Comparison of ENCODE assay signal across 12 mouse cellular contexts in genomic region chr16:93422221-93422620, GRCm38 (mm10).
"Had no signal": no experiment of that assay in that cellular context is flagged by ENCODE, and none has a peak within 500 bp of the region (broad histone marks: within the 10 kb centered on the region; RNA-seq: fewer than 3 reads in every experiment).

No protein-coding gene starts in this region.

- DNase-seq: kidney, adult 18-20 months; kidney, postnatal 10 days; kidney, postnatal 4 days; right cerebral cortex, adult 18-20 months; thymus, postnatal 4 days had no signal

- H3K9ac ChIP-seq: limb, embryonic 15.5 days; liver, embryonic 12.5 days; lung, embryonic 15.5 days; midbrain, embryonic 13.5 days; neural tube, embryonic 15.5 days; stomach, embryonic 15.5 days had no signal

- H3K9me3 ChIP-seq: limb, embryonic 15.5 days; liver, embryonic 12.5 days; lung, embryonic 15.5 days; midbrain, embryonic 13.5 days; neural tube, embryonic 15.5 days; stomach, embryonic 15.5 days had no signal

- ATAC-seq: liver, embryonic 12.5 days had no signal

- H3K4me1 ChIP-seq: stomach, embryonic 15.5 days had no signal

- H3K4me3 ChIP-seq: layer of hippocampus, adult 2 months; limb, embryonic 15.5 days; midbrain, embryonic 13.5 days; neural tube, embryonic 15.5 days; stomach, embryonic 15.5 days had no signal

- H3K36me3 ChIP-seq: limb, embryonic 15.5 days; liver, embryonic 12.5 days; lung, embryonic 15.5 days; midbrain, embryonic 13.5 days; neural tube, embryonic 15.5 days; stomach, embryonic 15.5 days had no signal

- H3K27ac ChIP-seq: layer of hippocampus, adult 2 months; limb, embryonic 15.5 days; liver, embryonic 12.5 days; lung, embryonic 15.5 days; midbrain, embryonic 13.5 days; neural tube, embryonic 15.5 days; stomach, embryonic 15.5 days had no signal
